Mouse (Mus musculus) thymus, adult 2 months (tissue): Measurements from ENCODE around the gene Sf3b4.

Source experiments
- CTCF ChIP-seq: fragments of 200-500 bp; IDR thresholded peaks from 2 replicates; pipeline ENCODE4 v1.5.1; 2012; ENCODE audit warnings: mild to moderate bottlenecking, control low read depth, low read length, moderate library complexity, borderline replicate concordance; ENCODE audit not compliant: control insufficient read depth, poor library complexity, insufficient read depth; ENCODE audit errors: extremely low read depth
- POLR2A ChIP-seq: fragments of 200-500 bp; IDR thresholded peaks from 2 replicates; pipeline ENCODE4 v1.6.1; 2012; ENCODE audit warnings: mild to moderate bottlenecking, low read length, control low read depth, moderate library complexity; ENCODE audit not compliant: control insufficient read depth, poor library complexity, insufficient read depth; ENCODE audit errors: extremely low read depth

- TF ChIP-seq CTCF (no peak), POLR2A (no peak)
These were observed 24.2 kb upstream of the Sf3b4 start for GRCm38 (mm10) chr3:96147950-96148349.
